Mouse (Mus musculus): Measurements from ENCODE around the gene Rapgef4.

DNA sequence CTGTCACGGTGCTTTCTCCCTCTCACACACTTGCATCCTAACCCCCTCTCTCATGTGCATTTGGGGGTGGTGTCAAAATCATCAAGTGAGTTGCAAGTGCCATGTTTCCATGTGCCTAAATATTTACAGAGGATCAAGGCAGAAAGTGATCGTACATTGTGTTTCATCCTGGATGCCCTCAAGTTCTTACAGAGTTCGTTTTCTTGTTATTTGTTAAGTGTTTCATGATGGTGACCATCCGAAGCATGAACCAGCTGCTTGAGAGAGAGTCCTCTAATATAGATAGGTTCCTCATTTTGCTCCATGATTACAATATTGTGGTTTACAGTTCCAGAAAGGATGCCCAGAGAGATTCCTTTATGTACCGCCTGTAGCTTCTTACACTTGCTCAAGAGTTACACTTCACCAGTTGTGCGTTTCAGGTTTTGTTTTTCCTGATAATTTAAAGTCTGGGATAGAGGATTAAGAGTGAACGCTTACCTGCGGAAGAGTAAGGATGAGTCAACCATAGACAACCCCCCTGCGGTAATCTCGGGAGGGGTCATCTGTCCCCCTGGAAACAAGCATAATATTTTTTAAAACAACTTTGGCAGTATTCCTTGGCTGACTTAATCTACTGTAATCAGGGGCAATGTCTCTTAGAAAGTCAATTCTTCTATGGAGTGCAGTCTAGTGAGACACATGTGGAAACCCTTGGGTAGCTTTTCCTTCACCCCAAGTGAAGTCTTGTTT, 316.1 kb downstream of the Rapgef4 start:
- TF ChIP-seq MAFK (IDR thresholded peaks at IDR 0.05; ENCODE audit: insufficient read depth, low read depth, low read length), result no peak
- no peak for TF ChIP-seq ZC3H11A (IDR thresholded peaks at IDR 0.05; ENCODE audit: borderline replicate concordance, low read depth, low read length)
- TF ChIP-seq CHD2 (IDR thresholded peaks at IDR 0.05; ENCODE audit: low read depth, low read length), result no peak
- no peak for TF ChIP-seq ZNF384 (IDR thresholded peaks at IDR 0.05; ENCODE audit: low read depth, low read length)

Measured in ES-E14 (cell line).